Mouse (Mus musculus) kidney, embryonic 15.5 days (tissue): ENCODE measurements around the gene Ints7. TPM values are rescaled to one million over a fixed set of nuclear protein-coding genes. Genes with fewer than 3 reads are reported as not detected.

ENCODE experiments used
- ATAC-seq: fragments of 200-750 bp; cut with Nextera tagmentation; replicated peaks from 2 replicates; pipeline ENCODE4 v1.8.0; 2017; ENCODE audit warnings: moderate TSS enrichment; ENCODE audit not compliant: low FRiP score
- H3K27ac ChIP-seq: fragments of 300-500 bp; sonication (generic); 2 replicates; pipeline ENCODE4 v1.5.1; 2015; ENCODE audit warnings: mild to moderate bottlenecking, inconsistent platforms
- H3K27me3 ChIP-seq: fragments of 300-500 bp; sonication (generic); 2 replicates; pipeline ENCODE4 v1.6.1; 2015; ENCODE audit warnings: inconsistent platforms
- H3K36me3 ChIP-seq: fragments of 300-500 bp; sonication (generic); 2 replicates; pipeline ENCODE4 v1.6.1; 2015; ENCODE audit warnings: inconsistent platforms
- H3K4me1 ChIP-seq: fragments of 300-500 bp; sonication (generic); 2 replicates; pipeline ENCODE4 v1.6.1; 2015; ENCODE audit warnings: inconsistent platforms
- H3K4me2 ChIP-seq: fragments of 300-500 bp; sonication (generic); 2 replicates; pipeline ENCODE4 v1.6.1; 2015; ENCODE audit warnings: moderate library complexity, mild to moderate bottlenecking, inconsistent platforms
- H3K4me3 ChIP-seq: fragments of 300-500 bp; sonication (generic); replicated peaks from 2 replicates; pipeline ENCODE4 v1.5.1; 2015; ENCODE audit warnings: mild to moderate bottlenecking, inconsistent platforms
- H3K9ac ChIP-seq: fragments of 300-500 bp; sonication (generic); 2 replicates; pipeline ENCODE4 v1.6.1; 2015; ENCODE audit warnings: mild to moderate bottlenecking, inconsistent platforms
- H3K9me3 ChIP-seq: fragments of 300-500 bp; sonication (generic); replicated peaks from 2 replicates; pipeline ENCODE4 v1.6.1; 2016; ENCODE audit warnings: inconsistent platforms
- WGBS: fragments of 180-500 bp; shearing (Covaris S2); methylation state at CpG from one replicate; pipeline ENCODE4 v1.1.7; 2015; ENCODE audit warnings: mixed read lengths; 5-methylcytosine and 5-hydroxymethylcytosine counted together
- polyA plus RNA-seq: library from polyadenylated mRNA; unstranded; fragments of >200 nt; fragmentation: Nextera tagmentation; extraction: Ambion mirVana; gene quantifications from 2 replicates; pipeline ENCODE4 v1.2.1, GENCODE M21; 2015

Ints7 gene
- polyA plus RNA-seq, 1 experiment from 2014 or later, result 71.2 TPM

- Histone ChIP-seq H3K27me3 (no peaks in the 10 kb centered on the region), H3K4me2 (no peak overlapping the region), H3K9ac (no peak overlapping the region), H3K36me3 (peaks cover 99% of the 10 kb centered on the region), H3K9me3 (no peaks in the 10 kb centered on the region), H3K4me1 (no peaks in the 10 kb centered on the region), H3K4me3 (no peak overlapping the region), H3K27ac (no peak overlapping the region)
- ATAC-seq, result no peak
- WGBS, result 90% methylated on average over 12 of the region's 12 CpGs
Measured at GRCm38 (mm10) chr1:191618067-191618766, 42.8 kb downstream of the Ints7 start.

GRCm38 (mm10) chr1:191621096-191621495 is 45.7 kb downstream of the Ints7 start:
- no peak for ATAC-seq
- whole genome bisulfite sequencing, result 92% methylated on average over 8 of the region's 8 CpGs
- no peak overlapping the region for H3K4me2 ChIP-seq
- H3K4me1 ChIP-seq, result peaks cover 3% of the 10 kb centered on the region; the same call in 1 of the 2 replicates
- no peak overlapping the region for H3K27ac ChIP-seq
- H3K36me3 ChIP-seq, result peaks cover 72% of the 10 kb centered on the region
- H3K4me3 ChIP-seq, result no peak overlapping the region
- H3K27me3 ChIP-seq, result no peaks in the 10 kb centered on the region
- no peak overlapping the region for H3K9ac ChIP-seq
- no peaks in the 10 kb centered on the region for H3K9me3 ChIP-seq

- Histone ChIP-seq H3K27me3 (no peaks in the 10 kb centered on the region), H3K9me3 (no peaks in the 10 kb centered on the region), H3K36me3 (peaks cover 55% of the 10 kb centered on the region), H3K27ac (no peak overlapping the region), H3K9ac (no peak overlapping the region), H3K4me3 (no peak overlapping the region), H3K4me2 (no peak overlapping the region), H3K4me1 (peaks cover 3% of the 10 kb centered on the region; the same call in 1 of the 2 replicates)
- 93% methylated on average over 8 of the region's 8 CpGs for WGBS
- ATAC-seq, result no peak
Measured at GRCm38 (mm10) chr1:191622801-191623200, 47.4 kb downstream of the Ints7 start.

- no peaks in the 10 kb centered on the region for H3K9me3 ChIP-seq
- no peak overlapping the region for H3K27ac ChIP-seq
- H3K4me1 ChIP-seq, result peaks cover 3% of the 10 kb centered on the region; the same call in 1 of the 2 replicates
- no peak overlapping the region for H3K9ac ChIP-seq
- no peak overlapping the region for H3K4me2 ChIP-seq
- WGBS, result 64% methylated on average over 6 of the region's 6 CpGs
- peaks cover 38% of the 10 kb centered on the region for H3K36me3 ChIP-seq
- H3K27me3 ChIP-seq, result no peaks in the 10 kb centered on the region
- no peak overlapping the region for H3K4me3 ChIP-seq
- ATAC-seq, result peak; percentile 16; the same call in 1 of the 2 replicates
Measured at GRCm38 (mm10) chr1:191624492-191624891, 49.1 kb downstream of the Ints7 start.

GRCm38 (mm10) chr1:191625026-191625425 is 49.6 kb downstream of the Ints7 start:
- Histone ChIP-seq H3K4me2 (no peak overlapping the region), H3K9ac (no peak overlapping the region), H3K4me3 (no peak overlapping the region), H3K27ac (no peak overlapping the region), H3K27me3 (no peaks in the 10 kb centered on the region), H3K4me1 (peaks cover 3% of the 10 kb centered on the region; the same call in 1 of the 2 replicates), H3K9me3 (no peaks in the 10 kb centered on the region), H3K36me3 (peaks cover 33% of the 10 kb centered on the region)
- ATAC-seq, result 0 out of 2 replicates have a peak, but pooled peaks have one; percentile 26
- WGBS, result 46% methylated on average over 6 of the region's 6 CpGs

- H3K9ac ChIP-seq, result no peak overlapping the region
- H3K27me3 ChIP-seq, result no peaks in the 10 kb centered on the region
- H3K9me3 ChIP-seq, result no peaks in the 10 kb centered on the region
- no peak overlapping the region for H3K27ac ChIP-seq
- H3K36me3 ChIP-seq, result peaks cover 27% of the 10 kb centered on the region
- peaks cover 3% of the 10 kb centered on the region; the same call in 1 of the 2 replicates for H3K4me1 ChIP-seq
- H3K4me3 ChIP-seq, result no peak overlapping the region
- no peak for ATAC-seq
- 19% methylated on average over 4 of the region's 4 CpGs for whole genome bisulfite sequencing
- no peak overlapping the region for H3K4me2 ChIP-seq
Measured at GRCm38 (mm10) chr1:191625620-191626019, 50.2 kb downstream of the Ints7 start.

GRCm38 (mm10) chr1:191628457-191629169 is 53.2 kb downstream of the Ints7 start:
- Histone ChIP-seq H3K9ac (no peak overlapping the region), H3K4me3 (no peak overlapping the region), H3K27me3 (no peaks in the 10 kb centered on the region), H3K4me2 (no peak overlapping the region), H3K27ac (no peak overlapping the region), H3K4me1 (peaks cover 3% of the 10 kb centered on the region; the same call in 1 of the 2 replicates), H3K9me3 (no peaks in the 10 kb centered on the region), H3K36me3 (no peaks in the 10 kb centered on the region)
- whole genome bisulfite sequencing, result 52% methylated on average over 11 of the region's 11 CpGs
- ATAC-seq, result no peak

DNA sequence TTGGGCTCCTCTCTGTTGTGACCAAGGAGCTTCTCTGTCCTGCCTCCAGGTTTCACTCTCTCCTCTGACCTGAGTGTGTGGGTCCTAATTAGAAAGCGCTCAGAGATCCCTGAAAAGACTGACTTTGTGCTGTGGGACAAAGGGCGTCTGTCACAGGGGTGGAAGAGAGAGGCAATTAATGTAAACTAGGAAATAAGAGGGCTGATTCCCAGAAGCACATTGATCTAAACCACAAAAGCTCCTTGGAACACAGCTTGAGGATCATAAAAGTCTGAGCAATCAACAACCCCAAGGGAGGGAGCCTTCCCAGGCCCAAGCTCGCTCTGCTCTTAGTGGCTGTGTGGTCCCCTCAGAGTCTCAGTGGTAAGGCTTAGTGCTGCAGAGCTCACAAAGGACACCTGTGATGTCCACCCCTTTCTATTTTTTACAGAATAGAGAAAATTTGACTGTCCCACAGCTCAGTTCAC is 53.8 kb downstream of the Ints7 start:
- ATAC-seq, result no peak
- WGBS, result 54% methylated on average over 3 of the region's 3 CpGs
- no peak overlapping the region for H3K4me2 ChIP-seq

GRCm38 (mm10) chr1:191632511-191633095 is 57.2 kb downstream of the Ints7 start:
- H3K27me3 ChIP-seq, result no peaks in the 10 kb centered on the region
- no peaks in the 10 kb centered on the region for H3K36me3 ChIP-seq
- ATAC-seq, result no peak
- no peaks in the 10 kb centered on the region for H3K4me1 ChIP-seq
- no peak overlapping the region for H3K4me2 ChIP-seq
- H3K9ac ChIP-seq, result no peak overlapping the region
- no peak overlapping the region for H3K4me3 ChIP-seq
- H3K9me3 ChIP-seq, result no peaks in the 10 kb centered on the region
- 77% methylated on average over 6 of the region's 6 CpGs for WGBS
- no peak overlapping the region for H3K27ac ChIP-seq

More for the DNA sequence above, 53.8 kb downstream of the Ints7 start:
- Histone ChIP-seq H3K36me3 (no peaks in the 10 kb centered on the region), H3K9me3 (no peaks in the 10 kb centered on the region), H3K27ac (no peak overlapping the region), H3K9ac (no peak overlapping the region), H3K4me3 (no peak overlapping the region), H3K27me3 (no peaks in the 10 kb centered on the region), H3K4me1 (peaks cover 3% of the 10 kb centered on the region; the same call in 1 of the 2 replicates)

- ATAC-seq, result no peak
- no peak overlapping the region for H3K9ac ChIP-seq
- no peaks in the 10 kb centered on the region for H3K27me3 ChIP-seq
- H3K9me3 ChIP-seq, result no peaks in the 10 kb centered on the region
- WGBS, result 70% methylated on average over 2 of the region's 2 CpGs
- no peak overlapping the region for H3K4me3 ChIP-seq
- no peaks in the 10 kb centered on the region for H3K36me3 ChIP-seq
- no peak overlapping the region for H3K27ac ChIP-seq
- no peak overlapping the region for H3K4me2 ChIP-seq
- no peaks in the 10 kb centered on the region for H3K4me1 ChIP-seq
Measured at GRCm38 (mm10) chr1:191634116-191634515, 58.7 kb downstream of the Ints7 start.

DNA sequence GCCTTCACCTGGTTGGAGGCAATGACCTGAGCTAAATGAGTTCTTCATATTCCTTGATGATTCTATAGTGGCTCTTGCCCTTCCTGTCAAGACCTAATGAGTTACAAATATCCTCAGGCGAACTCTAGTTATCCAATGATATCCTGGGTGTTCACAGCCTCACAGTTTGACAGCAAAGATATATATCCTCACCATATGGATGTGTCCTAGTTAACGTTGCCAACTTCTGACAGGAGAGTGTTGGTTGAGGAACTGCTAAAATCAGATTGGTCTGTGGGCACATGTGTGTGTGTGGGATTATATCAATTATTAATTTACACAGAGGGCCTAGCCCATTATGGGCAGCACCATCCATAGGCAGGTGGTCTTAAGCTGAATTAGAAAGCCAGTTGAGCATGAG is 63.0 kb downstream of the Ints7 start:
- Histone ChIP-seq H3K4me1 (peaks cover 8% of the 10 kb centered on the region), H3K4me2 (no peak overlapping the region), H3K27me3 (no peaks in the 10 kb centered on the region), H3K27ac (no peak overlapping the region), H3K9ac (no peak overlapping the region), H3K36me3 (no peaks in the 10 kb centered on the region), H3K4me3 (no peak overlapping the region), H3K9me3 (no peaks in the 10 kb centered on the region)
- no peak for ATAC-seq
- WGBS, result 70% methylated on average over 2 of the region's 2 CpGs

DNA sequence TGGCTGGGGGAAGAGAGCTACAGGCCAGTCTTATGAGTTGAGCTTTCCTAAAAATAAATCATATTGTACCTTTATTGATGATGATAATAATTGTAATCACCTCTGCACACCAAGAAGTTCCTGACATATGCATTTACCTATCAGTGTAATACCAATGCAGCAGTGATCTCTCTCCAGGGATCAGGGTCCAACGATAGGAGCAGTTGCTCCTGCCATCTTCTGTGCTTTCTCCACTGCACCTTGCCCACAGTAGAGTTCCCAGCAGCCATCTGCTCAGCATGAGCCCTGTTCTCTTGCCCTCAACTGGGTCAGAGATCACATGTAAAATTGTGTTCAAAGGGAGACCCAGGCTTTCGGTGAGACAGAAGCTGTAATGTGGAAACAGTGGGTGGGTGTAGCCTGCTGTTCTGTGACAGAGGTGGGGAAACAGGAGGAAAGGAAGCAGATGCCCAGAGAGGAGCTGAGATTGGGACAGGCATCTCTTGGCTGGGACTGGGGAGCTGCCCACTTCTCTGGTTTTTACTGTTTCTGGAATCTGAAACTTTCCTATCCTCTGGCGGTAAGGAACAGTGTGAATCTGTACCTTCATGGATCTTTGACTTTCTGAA is 63.9 kb downstream of the Ints7 start:
- no peaks in the 10 kb centered on the region for H3K36me3 ChIP-seq
- H3K4me2 ChIP-seq, result no peak overlapping the region
- ATAC-seq, result no peak
- 78% methylated on average over 3 of the region's 3 CpGs for WGBS
- no peaks in the 10 kb centered on the region for H3K27me3 ChIP-seq
- no peak overlapping the region for H3K9ac ChIP-seq
- no peak overlapping the region for H3K4me3 ChIP-seq
- no peaks in the 10 kb centered on the region for H3K9me3 ChIP-seq
- no peak overlapping the region for H3K27ac ChIP-seq
- peaks cover 8% of the 10 kb centered on the region for H3K4me1 ChIP-seq
